Mouse (Mus musculus): ENCODE measurements around the gene Elmo3. TPM values are rescaled to one million over a fixed set of nuclear protein-coding genes. Genes with fewer than 3 reads are reported as not detected.

Elmo3 gene
- total and polyA plus RNA-seq, 3 experiments, result 0.72 to 1.4 (median 1.3) TPM

DNA sequence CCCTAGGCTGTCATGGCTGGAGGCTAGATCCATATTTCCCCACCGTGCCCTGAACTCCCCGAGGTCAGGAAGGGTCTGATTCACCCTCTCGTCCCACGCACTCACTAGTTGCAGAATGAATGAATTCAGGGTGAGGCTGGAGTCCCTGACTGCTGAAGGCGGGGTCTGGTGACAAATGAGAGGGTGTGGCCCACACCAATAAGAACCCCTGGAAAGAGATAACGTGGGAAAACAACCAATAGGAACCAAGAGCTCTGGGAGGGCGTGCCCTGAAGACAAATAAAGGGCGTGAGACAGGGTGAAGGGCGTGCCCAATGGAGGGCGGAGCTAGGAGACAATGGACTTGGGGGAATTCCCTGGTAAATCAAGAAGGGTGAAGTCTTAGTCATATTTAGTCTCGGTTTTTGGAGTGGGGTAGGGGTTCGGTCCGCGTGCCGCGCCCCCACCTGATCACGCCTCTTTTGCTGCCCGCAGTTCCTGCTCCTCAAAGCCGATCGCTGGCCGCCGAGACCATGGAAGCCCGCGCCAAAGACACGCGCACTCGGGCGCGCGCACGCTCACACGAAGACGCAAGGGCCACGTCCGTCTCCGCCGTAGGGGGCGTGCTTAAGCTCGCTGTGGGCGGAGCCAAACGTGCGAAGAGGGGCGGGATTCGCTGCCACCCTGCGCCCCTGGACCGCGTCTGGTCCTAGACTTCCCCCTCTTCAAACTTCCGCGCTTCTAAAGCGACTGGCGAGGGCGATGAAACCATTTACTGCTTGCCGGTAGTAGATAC lies 16.3 kb upstream of the Elmo3 start (continued):
- TF ChIP-seq MAZ (IDR thresholded peaks at IDR 0.05; ENCODE audit: low read depth, low read length), result no peak
- peak; percentile 65; the same call in 1 of the 2 replicates for TF ChIP-seq RCOR1 (conservative IDR thresholded peaks at IDR 0.05; ENCODE audit: low read depth, low read length)
- no peak for TF ChIP-seq USF2 (conservative IDR thresholded peaks at IDR 0.05; ENCODE audit: low read depth, low read length)
- 0 out of 2 replicates have a peak, but pooled peaks have one; percentile 11 for TF ChIP-seq SMC3 (IDR thresholded peaks at IDR 0.05; ENCODE audit: low read depth, low read length)
- no peak for TF ChIP-seq RAD21 (IDR thresholded peaks at IDR 0.05; ENCODE audit: low read depth, low read length)
- TF ChIP-seq ZMIZ1 (IDR thresholded peaks at IDR 0.05; ENCODE audit: low read depth, low read length), result peak; percentile 62
- no peak for TF ChIP-seq USF1 (IDR thresholded peaks at IDR 0.05; ENCODE audit: low read depth, low read length)
- no peak for TF ChIP-seq EP300 (IDR thresholded peaks at IDR 0.05; ENCODE audit: low read length)
- no peak; a peak in 1 of 4 replicates for TF ChIP-seq CTCF (conservative IDR thresholded peaks at IDR 0.05 in 1 of 2, IDR thresholded peaks at IDR 0.05 in 1 of 2; ENCODE audit: low read depth in 2 of 2, low read length in 2 of 2)
- peak; percentile 68 for TF ChIP-seq SIN3A (IDR thresholded peaks at IDR 0.05; ENCODE audit: low read length)

GRCm38 (mm10) chr8:105289805-105290460 lies 15.5 kb upstream of the Elmo3 start, which contains the start of gene 4931428F04Rik:
4931428F04Rik (minus strand) TSS chr8:105289864.
- DNase-seq (ENCODE audit: extremely low read depth), result no peak
- peak within 1 kb of the TSS; percentile 71 for H3K27ac ChIP-seq (ENCODE audit: insufficient read depth, low read depth)
- in situ Hi-C loops (cut with MboI; ENCODE audit: low pct_ligation_motif_present, low pct_unique_long_range_greater_than_20kb, low sequenced_read_pairs), result loop anchor here (5.0 to 10.0 kb wide), 2 partner anchors 33 to 165 kb away; partner anchors contain the start of gene B3gnt9
- peak within 1 kb of the TSS; percentile 79 for H3K4me2 ChIP-seq (ENCODE audit: insufficient read depth, low read depth, poor library complexity, severe bottlenecking)
- peak within 1 kb of the TSS; percentile 41; the same call in 1 of the 2 replicates for H3K9ac ChIP-seq (ENCODE audit: insufficient read depth, low read depth)
- TF ChIP-seq MYC (IDR thresholded peaks at IDR 0.05; ENCODE audit: low read depth, low read length), result no peak
- TF ChIP-seq SIN3A (IDR thresholded peaks at IDR 0.05; ENCODE audit: low read length), result no peak
- TF ChIP-seq RAD21 (IDR thresholded peaks at IDR 0.05; ENCODE audit: low read depth, low read length), result peak; percentile 14
- TF ChIP-seq SMC3 (IDR thresholded peaks at IDR 0.05; ENCODE audit: low read depth, low read length), result 0 out of 2 replicates have a peak, but pooled peaks have one; percentile 8
- no peak for TF ChIP-seq ZKSCAN1 (IDR thresholded peaks at IDR 0.05; ENCODE audit: borderline replicate concordance, low read depth, low read length)
- peak in 1 of 2 experiments; percentile 52; a peak in 2 of 4 replicates for TF ChIP-seq CTCF (conservative IDR thresholded peaks at IDR 0.05 in 1 of 2, IDR thresholded peaks at IDR 0.05 in 1 of 2; ENCODE audit: low read depth in 2 of 2, low read length in 2 of 2)
- no peak for TF ChIP-seq CHD1 (IDR thresholded peaks at IDR 0.05; ENCODE audit: low read depth, low read length)
- H3K4me3 ChIP-seq (replicated peaks in 1 of 3; ENCODE audit: low read depth in 2 of 3, low read length in 2 of 3, poor library complexity in 1 of 3), result peak within 1 kb of the TSS; percentile 51 to 63 (median 59)
- H3K4me1 ChIP-seq (ENCODE audit: control insufficient read depth in 1 of 2, insufficient read depth in 2 of 2), result peaks cover 7 to 27% of the 10 kb centered on the region in 2 experiments
- dilution Hi-C loops (cut with MboI; ENCODE audit: extremely low pct_ligation_motif_present, extremely low pct_unique_long_range_greater_than_20kb, low sequenced_read_pairs), result no loop called here
- H3K9me3 ChIP-seq (replicated peaks; ENCODE audit: low read length), result no peaks in the 10 kb centered on the region
- no peaks in the 10 kb centered on the region for H3K27me3 ChIP-seq (replicated peaks)
- peaks cover 2 to 27% of the 10 kb centered on the region in 2 experiments for H3K36me3 ChIP-seq (replicated peaks in 1 of 2; ENCODE audit: control insufficient read depth in 1 of 2, insufficient read depth in 1 of 2, low read length in 1 of 2)
- no peaks in the 10 kb centered on the region for H3K79me2 ChIP-seq (replicated peaks; ENCODE audit: control insufficient read depth, extremely low read depth, insufficient read depth, poor library complexity, severe bottlenecking)

Data from CH12.LX (cell line).